Mouse (Mus musculus): ENCODE results near the gene Apbb2. TPM values are rescaled to one million over a fixed set of nuclear protein-coding genes. Genes with fewer than 3 reads are reported as not detected.

Apbb2 gene
- polyA plus RNA-seq, 1 experiment = 36.1 TPM

GRCm38 (mm10) chr5:66619675-66620074, 1.1 kb upstream of the Apbb2 start:
- H3K4me1 ChIP-seq (ENCODE audit: control insufficient read depth, insufficient read depth, low read length) = peaks cover 9% of the 10 kb centered on the region; the same call in 1 of the 2 replicates
- no peak for TF ChIP-seq POLR2A (IDR thresholded peaks at IDR 0.05; ENCODE audit: borderline replicate concordance, insufficient read depth, low read length)
- WGBS = 42% methylated on average over 8 of the region's 8 CpGs
- H3K27ac ChIP-seq (ENCODE audit: insufficient read depth, low read length) = peak overlapping the region; percentile 62
- peak overlapping the region; percentile 83 for H3K4me3 ChIP-seq (replicated peaks; ENCODE audit: insufficient read depth, low read depth, low read length)
- no peaks in the 10 kb centered on the region for H3K27me3 ChIP-seq (ENCODE audit: control insufficient read depth, insufficient read depth, low read length)
- DNase-seq = no peak

GRCm38 (mm10) chr5:66619195-66619594, 611 bp upstream of the Apbb2 start:
- H3K27ac ChIP-seq (ENCODE audit: insufficient read depth, low read length) = peak overlapping the region; percentile 82

GRCm38 (mm10) chr5:66617921-66618460, 593 bp downstream of the Apbb2 start:
- H3K4me1 ChIP-seq (ENCODE audit: control insufficient read depth, insufficient read depth, low read length) = peaks cover 13% of the 10 kb centered on the region; the same call in 1 of the 2 replicates
- no peaks in the 10 kb centered on the region for H3K27me3 ChIP-seq (ENCODE audit: control insufficient read depth, insufficient read depth, low read length)
- peak overlapping the region; percentile 67 for H3K4me3 ChIP-seq (replicated peaks; ENCODE audit: insufficient read depth, low read depth, low read length)
- DNase-seq = peak; percentile 52 to 67
- no peak for TF ChIP-seq POLR2A (IDR thresholded peaks at IDR 0.05; ENCODE audit: borderline replicate concordance, insufficient read depth, low read length)
- no peak for TF ChIP-seq CTCF (IDR thresholded peaks at IDR 0.05; ENCODE audit: borderline replicate concordance, insufficient read depth, low read depth, low read length)
- under 1% methylated on average over 51 of the region's 54 CpGs for WGBS
- peak overlapping the region; percentile 67 for H3K27ac ChIP-seq (ENCODE audit: insufficient read depth, low read length)

More at GRCm38 (mm10) chr5:66619195-66619594, 611 bp upstream of the Apbb2 start:
- Histone ChIP-seq H3K27me3 (ENCODE audit: control insufficient read depth, insufficient read depth, low read length) (no peaks in the 10 kb centered on the region), H3K4me3 (replicated peaks; ENCODE audit: insufficient read depth, low read depth, low read length) (peak overlapping the region; percentile 67), H3K4me1 (ENCODE audit: control insufficient read depth, insufficient read depth, low read length) (peaks cover 12% of the 10 kb centered on the region; the same call in 1 of the 2 replicates)
- DNase-seq = no peak
- 16% methylated on average over 11 of the region's 11 CpGs for WGBS
- TF ChIP-seq CTCF (IDR thresholded peaks at IDR 0.05; ENCODE audit: borderline replicate concordance, insufficient read depth, low read depth, low read length) (no peak), POLR2A (IDR thresholded peaks at IDR 0.05; ENCODE audit: borderline replicate concordance, insufficient read depth, low read length) (no peak)

GRCm38 (mm10) chr5:66614940-66615339, 3.6 kb downstream of the Apbb2 start:
- 81% methylated on average over 4 of the region's 4 CpGs for WGBS
- Histone ChIP-seq H3K27me3 (ENCODE audit: control insufficient read depth, insufficient read depth, low read length) (no peaks in the 10 kb centered on the region), H3K4me3 (replicated peaks; ENCODE audit: insufficient read depth, low read depth, low read length) (no peak overlapping the region), H3K27ac (ENCODE audit: insufficient read depth, low read length) (no peak overlapping the region), H3K4me1 (ENCODE audit: control insufficient read depth, insufficient read depth, low read length) (peaks cover 19% of the 10 kb centered on the region; the same call in 1 of the 2 replicates)
- TF ChIP-seq POLR2A (IDR thresholded peaks at IDR 0.05; ENCODE audit: borderline replicate concordance, insufficient read depth, low read length) = no peak
- no peak for TF ChIP-seq CTCF (IDR thresholded peaks at IDR 0.05; ENCODE audit: borderline replicate concordance, insufficient read depth, low read depth, low read length)
- DNase-seq = no peak

GRCm38 (mm10) chr5:66613725-66614124, 4.9 kb downstream of the Apbb2 start:
- peaks cover 19% of the 10 kb centered on the region for H3K4me1 ChIP-seq (ENCODE audit: control insufficient read depth, insufficient read depth, low read length)
- no peak for DNase-seq
- 82% methylated on average over 3 of the region's 3 CpGs for WGBS
- H3K27me3 ChIP-seq (ENCODE audit: control insufficient read depth, insufficient read depth, low read length) = no peaks in the 10 kb centered on the region
- no peak overlapping the region for H3K4me3 ChIP-seq (replicated peaks; ENCODE audit: insufficient read depth, low read depth, low read length)
- TF ChIP-seq POLR2A (IDR thresholded peaks at IDR 0.05; ENCODE audit: borderline replicate concordance, insufficient read depth, low read length) (no peak), CTCF (IDR thresholded peaks at IDR 0.05; ENCODE audit: borderline replicate concordance, insufficient read depth, low read depth, low read length) (no peak)
- H3K27ac ChIP-seq (ENCODE audit: insufficient read depth, low read length) = no peak overlapping the region

GRCm38 (mm10) chr5:66612964-66613363, 5.6 kb downstream of the Apbb2 start:
- no peaks in the 10 kb centered on the region for H3K27me3 ChIP-seq (ENCODE audit: control insufficient read depth, insufficient read depth, low read length)
- no peak for TF ChIP-seq CTCF (IDR thresholded peaks at IDR 0.05; ENCODE audit: borderline replicate concordance, insufficient read depth, low read depth, low read length)
- no peak for TF ChIP-seq POLR2A (IDR thresholded peaks at IDR 0.05; ENCODE audit: borderline replicate concordance, insufficient read depth, low read length)
- H3K27ac ChIP-seq (ENCODE audit: insufficient read depth, low read length) = no peak overlapping the region
- H3K4me1 ChIP-seq (ENCODE audit: control insufficient read depth, insufficient read depth, low read length) = peaks cover 20% of the 10 kb centered on the region
- DNase-seq = peak; percentile 44 to 68
- 36% methylated on average over 5 of the region's 5 CpGs for WGBS
- no peak overlapping the region for H3K4me3 ChIP-seq (replicated peaks; ENCODE audit: insufficient read depth, low read depth, low read length)

GRCm38 (mm10) chr5:66611851-66612250, 6.7 kb downstream of the Apbb2 start:
- WGBS = 63% methylated on average over 4 of the region's 4 CpGs
- DNase-seq = no peak
- H3K27ac ChIP-seq (ENCODE audit: insufficient read depth, low read length) = no peak overlapping the region
- H3K4me3 ChIP-seq (replicated peaks; ENCODE audit: insufficient read depth, low read depth, low read length) = no peak overlapping the region
- peaks cover 23% of the 10 kb centered on the region for H3K4me1 ChIP-seq (ENCODE audit: control insufficient read depth, insufficient read depth, low read length)
- H3K27me3 ChIP-seq (ENCODE audit: control insufficient read depth, insufficient read depth, low read length) = no peaks in the 10 kb centered on the region
- TF ChIP-seq POLR2A (IDR thresholded peaks at IDR 0.05; ENCODE audit: borderline replicate concordance, insufficient read depth, low read length) (no peak), CTCF (IDR thresholded peaks at IDR 0.05; ENCODE audit: borderline replicate concordance, insufficient read depth, low read depth, low read length) (no peak)

GRCm38 (mm10) chr5:66611361-66611760, 7.2 kb downstream of the Apbb2 start:
- DNase-seq = no peak
- 83% methylated on average over 5 of the region's 5 CpGs for WGBS
- Histone ChIP-seq H3K4me1 (ENCODE audit: control insufficient read depth, insufficient read depth, low read length) (peaks cover 22% of the 10 kb centered on the region), H3K4me3 (replicated peaks; ENCODE audit: insufficient read depth, low read depth, low read length) (no peak overlapping the region), H3K27me3 (ENCODE audit: control insufficient read depth, insufficient read depth, low read length) (no peaks in the 10 kb centered on the region), H3K27ac (ENCODE audit: insufficient read depth, low read length) (no peak overlapping the region)
- TF ChIP-seq POLR2A (IDR thresholded peaks at IDR 0.05; ENCODE audit: borderline replicate concordance, insufficient read depth, low read length) (no peak), CTCF (IDR thresholded peaks at IDR 0.05; ENCODE audit: borderline replicate concordance, insufficient read depth, low read depth, low read length) (no peak)
